Mouse (Mus musculus) CD4-positive naive resting alpha-beta T cell, adult 76 days (primary cell): ENCODE measurements around the gene Cdk8. TPM values are rescaled to one million over a fixed set of nuclear protein-coding genes. Genes with fewer than 3 reads are reported as not detected.

Experiments used
- total RNA-seq: library from RNA; stranded (reverse); gene quantifications from one replicate; pipeline ENCODE4 v1.2.4, GENCODE M21; 2023

The Cdk8 gene
- total RNA-seq = 55.5 TPM

GRCm38 (mm10) chr5:146230864-146231654 lies at the start of gene Cdk8:
Gene Cdk8 (plus strand): TSS chr5:146231230.

GRCm38 (mm10) chr5:146185204-146185603 lies 45.8 kb upstream of the Cdk8 start, which contains the start of gene 1700001J03Rik:
Gene 1700001J03Rik (minus strand): TSS chr5:146185304.

GRCm38 (mm10) chr5:146220879-146221714 lies 9.9 kb upstream of the Cdk8 start, which contains the start of gene Rnf6:
Gene Rnf6 (minus strand): TSS chr5:146221555.

Other genes starting within 250 kb of the Cdk8 start
- gene Cyp3a25, start 221.6 kb upstream of the Cdk8 start, total RNA-seq = not detected
- gene Cyp3a59, start 152.0 kb upstream of the Cdk8 start, total RNA-seq = not detected
- gene Gm5565, start 70.7 kb upstream of the Cdk8 start, total RNA-seq = not detected
- not detected for gene Gm6309, start 60.5 kb upstream of the Cdk8 start, total RNA-seq
- gene 1700001J03Rik, start 45.9 kb upstream of the Cdk8 start, total RNA-seq = 3.6 TPM
- 49.6 TPM for gene Rnf6, start 9.7 kb upstream of the Cdk8 start, total RNA-seq
- not detected for gene Wasf3, start 153.8 kb downstream of the Cdk8 start, total RNA-seq